Mouse (Mus musculus) adrenal gland, postnatal 4 days (tissue): Measurements from ENCODE around the gene Tmem207. TPM values are rescaled to one million over a fixed set of nuclear protein-coding genes. Genes with fewer than 3 reads are reported as not detected.

Experiments
- DNase-seq, 2 experiments: peaks; one replicate each; pipeline ENCODE4 v3.0.0; 2021 to 2022; ENCODE audit warnings: low spot score in 2 of 2, mixed read lengths in 2 of 2
- total RNA-seq, 2 experiments: library from RNA; stranded (reverse); gene quantifications; 2 replicates each; pipeline ENCODE4 v1.2.3; 2021

Tmem207 gene
- total RNA-seq, 2 experiments from 2014 or later: not detected

DNA sequence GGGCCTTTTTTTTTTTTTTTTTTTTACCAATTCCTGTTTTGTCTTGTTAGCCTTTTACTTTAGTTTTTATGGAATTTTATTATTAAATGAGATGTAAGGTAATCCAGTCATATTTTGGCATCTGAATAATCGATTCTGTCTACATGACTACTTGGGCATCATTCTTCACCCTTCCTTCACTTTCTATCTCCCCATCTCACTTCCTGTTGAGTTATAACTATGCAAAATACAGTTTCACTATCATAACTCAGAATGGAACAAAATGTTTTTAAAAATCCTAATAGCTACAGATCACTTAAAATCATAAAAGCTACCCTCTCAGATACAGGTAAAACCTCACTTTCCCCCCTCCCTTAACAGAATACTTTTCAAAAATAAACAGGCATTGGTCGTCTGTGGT is 70.4 kb downstream of the Tmem207 start:
- DNase-seq: no peak

DNA sequence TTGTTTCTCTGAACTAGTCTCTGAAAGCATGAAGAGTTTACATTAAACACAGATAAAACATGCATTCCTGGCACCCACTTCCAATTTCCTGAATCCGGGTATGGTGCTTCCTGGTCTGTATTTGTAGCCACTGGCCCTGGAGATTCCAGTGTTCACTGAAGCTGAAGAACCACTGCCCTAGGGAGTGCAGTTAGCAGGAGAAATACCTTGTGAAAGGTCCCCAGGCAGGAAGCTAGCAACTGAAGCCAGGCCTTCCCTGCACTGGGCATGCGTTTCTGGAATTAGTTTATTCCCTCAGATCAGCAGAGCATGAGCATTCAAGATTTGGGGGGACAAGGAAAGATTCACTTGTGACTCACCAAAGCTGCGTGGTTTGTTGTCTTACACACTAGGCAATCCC is 72.4 kb downstream of the Tmem207 start:
- DNase-seq: no peak

Other genes starting within 250 kb of the Tmem207 start
- gene Cldn1, start 154.9 kb downstream of the Tmem207 start, total RNA-seq: 10 to 100 TPM; 29.5 to 42.3 TPM
- gene Cldn16, start 63.6 kb downstream of the Tmem207 start, total RNA-seq: 1 to 10 TPM in 1 of 2 experiments, not detected in 1; 2.4 TPM
- gene Il1rap, start 54.9 kb upstream of the Tmem207 start, total RNA-seq: 10 to 100 TPM; 14.4 to 18.8 TPM